Mouse (Mus musculus): ENCODE results near the gene Amotl1. TPM values are rescaled to one million over a fixed set of nuclear protein-coding genes. Genes with fewer than 3 reads are reported as not detected.

Amotl1 gene
- polyA plus RNA-seq, 1 experiment from 2014 or later, result 28.6 TPM

- Histone ChIP-seq H3K4me3 (ENCODE audit: low read depth, low read length) (no peak overlapping the region), H3K27me3 (ENCODE audit: control insufficient read depth, insufficient read depth, low read length) (no peaks in the 10 kb centered on the region), H3K9ac (replicated peaks; ENCODE audit: low read length) (no peak overlapping the region), H3K9me3 (replicated peaks; ENCODE audit: control insufficient read depth, low read length) (no peaks in the 10 kb centered on the region), H3K27ac (replicated peaks; ENCODE audit: low read depth, low read length) (no peak overlapping the region), H3K4me1 (ENCODE audit: control insufficient read depth, insufficient read depth, low read length) (no peaks in the 10 kb centered on the region), H3K36me3 (replicated peaks; ENCODE audit: control insufficient read depth, insufficient read depth, low read depth, low read length) (no peaks in the 10 kb centered on the region), H3K4me2 (ENCODE audit: low read depth, low read length) (no peak overlapping the region)
- DNase-seq (ENCODE audit: low spot score), result no peak
- WGBS, result 55% methylated on average over 5 of the region's 5 CpGs
- no peak for ATAC-seq (replicated peaks; ENCODE audit: insufficient number of reproducible peaks, low FRiP score, low TSS enrichment, low read depth)
Measured at GRCm38 (mm10) chr9:14623250-14623649, 21.6 kb downstream of the Amotl1 start.

- ATAC-seq (replicated peaks; ENCODE audit: insufficient number of reproducible peaks, low FRiP score, low TSS enrichment, low read depth) (no peak), DNase-seq (ENCODE audit: low spot score) (no peak)
- Histone ChIP-seq H3K27ac (replicated peaks; ENCODE audit: low read depth, low read length) (no peak overlapping the region), H3K36me3 (replicated peaks; ENCODE audit: control insufficient read depth, insufficient read depth, low read depth, low read length) (no peaks in the 10 kb centered on the region), H3K9me3 (replicated peaks; ENCODE audit: control insufficient read depth, low read length) (no peaks in the 10 kb centered on the region), H3K4me3 (ENCODE audit: low read depth, low read length) (no peak overlapping the region), H3K4me1 (ENCODE audit: control insufficient read depth, insufficient read depth, low read length) (no peaks in the 10 kb centered on the region), H3K9ac (replicated peaks; ENCODE audit: low read length) (no peak overlapping the region), H3K27me3 (ENCODE audit: control insufficient read depth, insufficient read depth, low read length) (no peaks in the 10 kb centered on the region), H3K4me2 (ENCODE audit: low read depth, low read length) (no peak overlapping the region)
- WGBS, result 76% methylated on average over 3 of the region's 3 CpGs
Measured at GRCm38 (mm10) chr9:14622848-14623247, 22.0 kb downstream of the Amotl1 start.

GRCm38 (mm10) chr9:14620107-14620506 lies 24.7 kb downstream of the Amotl1 start:
- Histone ChIP-seq H3K27me3 (ENCODE audit: control insufficient read depth, insufficient read depth, low read length) (no peaks in the 10 kb centered on the region), H3K9ac (replicated peaks; ENCODE audit: low read length) (no peak overlapping the region), H3K9me3 (replicated peaks; ENCODE audit: control insufficient read depth, low read length) (no peaks in the 10 kb centered on the region), H3K4me1 (ENCODE audit: control insufficient read depth, insufficient read depth, low read length) (0 out of 2 replicates have a peak, but pooled peaks cover 4% of the 10 kb centered on the region), H3K4me3 (ENCODE audit: low read depth, low read length) (no peak overlapping the region), H3K4me2 (ENCODE audit: low read depth, low read length) (no peak overlapping the region), H3K27ac (replicated peaks; ENCODE audit: low read depth, low read length) (no peak overlapping the region), H3K36me3 (replicated peaks; ENCODE audit: control insufficient read depth, insufficient read depth, low read depth, low read length) (no peaks in the 10 kb centered on the region)
- no peak for ATAC-seq (replicated peaks; ENCODE audit: insufficient number of reproducible peaks, low FRiP score, low TSS enrichment, low read depth)
- no peak for DNase-seq (ENCODE audit: low spot score)
- WGBS, result 83% methylated on average over 5 of the region's 5 CpGs

- peak; percentile 85 for ATAC-seq (replicated peaks; ENCODE audit: insufficient number of reproducible peaks, low FRiP score, low TSS enrichment, low read depth)
- H3K27ac ChIP-seq (replicated peaks; ENCODE audit: low read depth, low read length), result peak overlapping the region; percentile 65
- 8% methylated on average over 28 of the region's 33 CpGs for WGBS
- 0 out of 2 replicates have a peak, but pooled peaks cover 4% of the 10 kb centered on the region for H3K4me1 ChIP-seq (ENCODE audit: control insufficient read depth, insufficient read depth, low read length)
- H3K27me3 ChIP-seq (ENCODE audit: control insufficient read depth, insufficient read depth, low read length), result no peaks in the 10 kb centered on the region
- peak overlapping the region; percentile 91 for H3K4me3 ChIP-seq (ENCODE audit: low read depth, low read length)
- H3K9me3 ChIP-seq (replicated peaks; ENCODE audit: control insufficient read depth, low read length), result no peaks in the 10 kb centered on the region
- DNase-seq (ENCODE audit: low spot score), result peak; percentile 82
- peak overlapping the region; percentile 98 for H3K9ac ChIP-seq (replicated peaks; ENCODE audit: low read length)
- H3K4me2 ChIP-seq (ENCODE audit: low read depth, low read length), result peak overlapping the region; percentile 64
- no peaks in the 10 kb centered on the region; the same call in 1 of the 2 replicates for H3K36me3 ChIP-seq (replicated peaks; ENCODE audit: control insufficient read depth, insufficient read depth, low read depth, low read length)
Measured at GRCm38 (mm10) chr9:14614931-14615880, 29.6 kb downstream of the Amotl1 start.

GRCm38 (mm10) chr9:14614205-14614930 lies 30.5 kb downstream of the Amotl1 start:
- H3K4me1 ChIP-seq (ENCODE audit: control insufficient read depth, insufficient read depth, low read length), result 0 out of 2 replicates have a peak, but pooled peaks cover 4% of the 10 kb centered on the region
- under 1% methylated on average over 42 of the region's 50 CpGs for WGBS

GRCm38 (mm10) chr9:14613308-14614204 lies 31.3 kb downstream of the Amotl1 start:
- H3K4me1 ChIP-seq (ENCODE audit: control insufficient read depth, insufficient read depth, low read length), result 0 out of 2 replicates have a peak, but pooled peaks cover 4% of the 10 kb centered on the region
- 10% methylated on average over 15 of the region's 15 CpGs for WGBS
- DNase-seq (ENCODE audit: low spot score) (peak; percentile 32), ATAC-seq (replicated peaks; ENCODE audit: insufficient number of reproducible peaks, low FRiP score, low TSS enrichment, low read depth) (no peak)
- no peaks in the 10 kb centered on the region for H3K9me3 ChIP-seq (replicated peaks; ENCODE audit: control insufficient read depth, low read length)
- H3K4me2 ChIP-seq (ENCODE audit: low read depth, low read length), result peak overlapping the region; percentile 64
- H3K4me3 ChIP-seq (ENCODE audit: low read depth, low read length), result peak overlapping the region; percentile 91
- H3K9ac ChIP-seq (replicated peaks; ENCODE audit: low read length), result peak overlapping the region; percentile 98
- no peaks in the 10 kb centered on the region for H3K27me3 ChIP-seq (ENCODE audit: control insufficient read depth, insufficient read depth, low read length)
- H3K36me3 ChIP-seq (replicated peaks; ENCODE audit: control insufficient read depth, insufficient read depth, low read depth, low read length), result no peaks in the 10 kb centered on the region; the same call in 1 of the 2 replicates
- peak overlapping the region; percentile 65 for H3K27ac ChIP-seq (replicated peaks; ENCODE audit: low read depth, low read length)

More at GRCm38 (mm10) chr9:14614205-14614930, 30.5 kb downstream of the Amotl1 start:
- H3K4me3 ChIP-seq (ENCODE audit: low read depth, low read length), result peak overlapping the region; percentile 91
- DNase-seq (ENCODE audit: low spot score) (peak; percentile 58), ATAC-seq (replicated peaks; ENCODE audit: insufficient number of reproducible peaks, low FRiP score, low TSS enrichment, low read depth) (peak; percentile 37)
- H3K27me3 ChIP-seq (ENCODE audit: control insufficient read depth, insufficient read depth, low read length), result no peaks in the 10 kb centered on the region
- no peaks in the 10 kb centered on the region; the same call in 1 of the 2 replicates for H3K36me3 ChIP-seq (replicated peaks; ENCODE audit: control insufficient read depth, insufficient read depth, low read depth, low read length)
- peak overlapping the region; percentile 65 for H3K27ac ChIP-seq (replicated peaks; ENCODE audit: low read depth, low read length)
- H3K9ac ChIP-seq (replicated peaks; ENCODE audit: low read length), result peak overlapping the region; percentile 98
- H3K9me3 ChIP-seq (replicated peaks; ENCODE audit: control insufficient read depth, low read length), result no peaks in the 10 kb centered on the region
- peak overlapping the region; percentile 64 for H3K4me2 ChIP-seq (ENCODE audit: low read depth, low read length)

GRCm38 (mm10) chr9:14612588-14612987 lies 32.3 kb downstream of the Amotl1 start:
- H3K27me3 ChIP-seq (ENCODE audit: control insufficient read depth, insufficient read depth, low read length), result no peaks in the 10 kb centered on the region
- no peak overlapping the region for H3K27ac ChIP-seq (replicated peaks; ENCODE audit: low read depth, low read length)
- no peaks in the 10 kb centered on the region for H3K9me3 ChIP-seq (replicated peaks; ENCODE audit: control insufficient read depth, low read length)
- H3K4me1 ChIP-seq (ENCODE audit: control insufficient read depth, insufficient read depth, low read length), result 0 out of 2 replicates have a peak, but pooled peaks cover 4% of the 10 kb centered on the region
- H3K4me3 ChIP-seq (ENCODE audit: low read depth, low read length), result peak overlapping the region; percentile 91
- ATAC-seq (replicated peaks; ENCODE audit: insufficient number of reproducible peaks, low FRiP score, low TSS enrichment, low read depth), result no peak; the same call in 1 of the 2 replicates
- DNase-seq (ENCODE audit: low spot score), result no peak
- no peaks in the 10 kb centered on the region; the same call in 1 of the 2 replicates for H3K36me3 ChIP-seq (replicated peaks; ENCODE audit: control insufficient read depth, insufficient read depth, low read depth, low read length)
- peak overlapping the region; percentile 64 for H3K4me2 ChIP-seq (ENCODE audit: low read depth, low read length)
- peak overlapping the region; percentile 59 for H3K9ac ChIP-seq (replicated peaks; ENCODE audit: low read length)

All from embryonic facial prominence, embryonic 11.5 days (tissue).